Mouse (Mus musculus) MEL (cell line): ENCODE data around the gene Mst1. TPM values are rescaled to one million over a fixed set of nuclear protein-coding genes. Genes with fewer than 3 reads are reported as not detected.

Source experiments
- DNase-seq: peaks from one replicate; pipeline ENCODE4 v3.0.0; 2011; ENCODE audit warnings: low read depth, low spot score
- H3K27ac ChIP-seq: 2 replicates; pipeline ENCODE4 v1.5.1; 2012; ENCODE audit warnings: low read depth, mild to moderate bottlenecking, control low read depth, low read length, moderate library complexity; ENCODE audit not compliant: control insufficient read depth
- H3K27me3 ChIP-seq, 2 experiments: fragments of 150-350 bp in 1 of 2; sonication (generic) in 1 of 2; 2 replicates each; pipeline ENCODE4 v1.6.1; 2012; ENCODE audit warnings: low read length in 2 of 2, mild to moderate bottlenecking in 2 of 2, improper control_type of control experiment in 1 of 2, moderate library complexity in 1 of 2; ENCODE audit not compliant: insufficient read depth in 2 of 2, control insufficient read depth in 1 of 2
- H3K36me3 ChIP-seq, 2 experiments: 2 replicates each; pipeline ENCODE4 v1.6.1; 2012 to 2014; ENCODE audit warnings: low read length in 2 of 2, improper control_type of control experiment in 1 of 2, inconsistent platforms in 1 of 2, mild to moderate bottlenecking in 1 of 2; ENCODE audit not compliant: insufficient read depth in 2 of 2, control insufficient read depth in 1 of 2
- H3K4me1 ChIP-seq, 2 experiments: fragments of 150-350 bp in 1 of 2; sonication (generic) in 1 of 2; 2 replicates each; pipeline ENCODE4 v1.6.1; 2012; ENCODE audit warnings: low read length in 2 of 2, improper control_type of control experiment in 1 of 2, mild to moderate bottlenecking in 1 of 2; ENCODE audit not compliant: insufficient read depth in 2 of 2, control insufficient read depth in 1 of 2
- H3K4me3 ChIP-seq, 2 experiments: fragments of 150-350 bp in 1 of 2; sonication (generic) in 1 of 2; 2 replicates each; pipeline ENCODE4 v1.5.1; 2012; ENCODE audit warnings: low read depth in 2 of 2, low read length in 2 of 2, mild to moderate bottlenecking in 2 of 2, moderate library complexity in 2 of 2, control low read depth in 1 of 2, improper control_type of control experiment in 1 of 2; ENCODE audit not compliant: control insufficient read depth in 1 of 2, insufficient read depth in 1 of 2
- H3K79me2 ChIP-seq: 2 replicates; pipeline ENCODE4 v1.6.1; 2012; ENCODE audit warnings: mild to moderate bottlenecking, low read length, moderate library complexity; ENCODE audit not compliant: control insufficient read depth, poor library complexity, insufficient read depth
- H3K9ac ChIP-seq: 2 replicates; pipeline ENCODE4 v1.6.1; 2012; ENCODE audit warnings: low read depth, mild to moderate bottlenecking, control low read depth, low read length, moderate library complexity; ENCODE audit not compliant: control insufficient read depth, poor library complexity, severe bottlenecking
- H3K9me3 ChIP-seq: fragments of 150-350 bp; sonication (generic); replicated peaks from 2 replicates; pipeline ENCODE4 v1.6.1; 2012; ENCODE audit warnings: mild to moderate bottlenecking, low read length, improper control_type of control experiment, moderate library complexity; ENCODE audit not compliant: insufficient read depth
- BHLHE40 ChIP-seq: IDR thresholded peaks from 2 replicates; pipeline ENCODE4 v1.6.1; 2012; ENCODE audit warnings: low read depth, mild to moderate bottlenecking, inconsistent platforms, low read length, improper control_type of control experiment, borderline replicate concordance
- CHD2 ChIP-seq: IDR thresholded peaks from 2 replicates; pipeline ENCODE4 v1.6.1; 2011; ENCODE audit warnings: low read length, improper control_type of control experiment
- CTCF ChIP-seq, 3 experiments: IDR thresholded peaks in 2 of 3; conservative IDR thresholded peaks in 1 of 3; 2 replicates each; pipeline ENCODE4 v1.5.1; 2011 to 2012; ENCODE audit warnings: low read length in 3 of 3, low read depth in 2 of 3, mild to moderate bottlenecking in 2 of 3, improper control_type of control experiment in 1 of 3, inconsistent platforms in 1 of 3, mixed read lengths in 1 of 3, moderate library complexity in 1 of 3; ENCODE audit not compliant: control insufficient read depth in 1 of 3, insufficient read depth in 1 of 3, poor library complexity in 1 of 3, severe bottlenecking in 1 of 3
- ELF1 ChIP-seq: IDR thresholded peaks from 2 replicates; pipeline ENCODE4 v1.6.1; 2014; ENCODE audit warnings: low read depth, mild to moderate bottlenecking, inconsistent platforms, low read length, improper control_type of control experiment, moderate library complexity
- GABPA ChIP-seq: IDR thresholded peaks from 2 replicates; pipeline ENCODE4 v1.6.1; 2012; ENCODE audit warnings: low read depth, mild to moderate bottlenecking, inconsistent platforms, low read length, improper control_type of control experiment, moderate library complexity
- JUND ChIP-seq: IDR thresholded peaks from 2 replicates; pipeline ENCODE4 v1.6.1; 2011; ENCODE audit warnings: low read depth, mild to moderate bottlenecking, improper control_type of control experiment, low read length
- MAFK ChIP-seq: IDR thresholded peaks from 2 replicates; pipeline ENCODE4 v1.6.1; 2011; ENCODE audit warnings: low read depth, mild to moderate bottlenecking, low read length, improper control_type of control experiment, borderline replicate concordance
- MAX ChIP-seq: IDR thresholded peaks from 2 replicates; pipeline ENCODE4 v1.6.1; 2011; ENCODE audit warnings: low read length, improper control_type of control experiment
- MAZ ChIP-seq: IDR thresholded peaks from 2 replicates; pipeline ENCODE4 v1.6.1; 2012; ENCODE audit warnings: low read depth, mild to moderate bottlenecking, inconsistent platforms, low read length, improper control_type of control experiment
- MEF2A ChIP-seq: IDR thresholded peaks from 2 replicates; pipeline ENCODE4 v1.6.1; 2014; ENCODE audit warnings: low read depth, mild to moderate bottlenecking, inconsistent platforms, low read length, improper control_type of control experiment; ENCODE audit not compliant: poor library complexity, insufficient replicate concordance, severe bottlenecking; ENCODE audit errors: extremely low read depth
- NELFE ChIP-seq: IDR thresholded peaks from 2 replicates; pipeline ENCODE4 v1.6.1; 2011; ENCODE audit warnings: low read depth, low read length, improper control_type of control experiment
- NRF1 ChIP-seq: IDR thresholded peaks from 2 replicates; pipeline ENCODE4 v1.6.1; 2014; ENCODE audit warnings: low read depth, mild to moderate bottlenecking, inconsistent platforms, low read length, improper control_type of control experiment, moderate library complexity; ENCODE audit not compliant: poor library complexity, insufficient read depth, severe bottlenecking
- POLR2AphosphoS2 ChIP-seq: IDR thresholded peaks from 2 replicates; pipeline ENCODE4 v1.6.1; 2011; ENCODE audit warnings: low read length, improper control_type of control experiment
- POLR2AphosphoS5 ChIP-seq: IDR thresholded peaks from 2 replicates; pipeline ENCODE4 v1.6.1; 2012; ENCODE audit warnings: low read depth, borderline replicate concordance, mild to moderate bottlenecking, inconsistent platforms, low read length, moderate library complexity, mixed read lengths
- RAD21 ChIP-seq: IDR thresholded peaks from 2 replicates; pipeline ENCODE4 v1.6.1; 2011; ENCODE audit warnings: mild to moderate bottlenecking, low read depth, low read length, improper control_type of control experiment
- SMC3 ChIP-seq: IDR thresholded peaks from 2 replicates; pipeline ENCODE4 v1.6.1; 2011; ENCODE audit warnings: low read depth, low read length, improper control_type of control experiment
- TAL1 ChIP-seq: IDR thresholded peaks from 2 replicates; pipeline ENCODE4 v1.6.1; 2012; ENCODE audit warnings: mild to moderate bottlenecking, inconsistent platforms, low read length, moderate library complexity, mixed read lengths
- TCF12 ChIP-seq: IDR thresholded peaks from 2 replicates; pipeline ENCODE4 v1.6.1; 2014; ENCODE audit warnings: low read depth, mild to moderate bottlenecking, inconsistent platforms, low read length, improper control_type of control experiment, moderate library complexity
- USF1 ChIP-seq: IDR thresholded peaks from 2 replicates; pipeline ENCODE4 v1.6.1; 2014; ENCODE audit warnings: low read depth, mild to moderate bottlenecking, inconsistent platforms, low read length, improper control_type of control experiment, moderate library complexity
- ZC3H11A ChIP-seq: IDR thresholded peaks from 2 replicates; pipeline ENCODE4 v1.6.1; 2012; ENCODE audit warnings: low read depth, mild to moderate bottlenecking, inconsistent platforms, low read length, improper control_type of control experiment
- ZMIZ1 ChIP-seq: IDR thresholded peaks from 2 replicates; pipeline ENCODE4 v1.6.1; 2012; ENCODE audit warnings: low read depth, mild to moderate bottlenecking, inconsistent platforms, low read length, improper control_type of control experiment, moderate library complexity
- ZNF384 ChIP-seq: IDR thresholded peaks from 2 replicates; pipeline ENCODE4 v1.6.1; 2012; ENCODE audit warnings: low read depth, mild to moderate bottlenecking, inconsistent platforms, low read length, improper control_type of control experiment
- polyA plus RNA-seq, 2 experiments: library from polyadenylated mRNA; stranded (reverse) in 1 of 2; unstranded in 1 of 2; fragments of >175 nt in 1 of 2; fragments of >200 nt in 1 of 2; gene quantifications; 2 replicates each; pipeline versions ENCODE4 v1.2.1 to v1.2.4; 2012; ENCODE audit warnings: low replicate concordance in 2 of 2, low read depth in 1 of 2; ENCODE audit not compliant: insufficient read length in 2 of 2, insufficient read depth in 1 of 2, missing spikeins in 1 of 2
- total RNA-seq: library from RNA; depleted of rRNA; stranded (reverse); fragments of 300-350 nt; gene quantifications from 2 replicates; pipeline ENCODE4 v1.2.3, GENCODE M21; 2012

Mst1 gene
- total and polyA plus RNA-seq, 3 experiments = 1.6 to 10.0 TPM; not detected in 1

DNA sequence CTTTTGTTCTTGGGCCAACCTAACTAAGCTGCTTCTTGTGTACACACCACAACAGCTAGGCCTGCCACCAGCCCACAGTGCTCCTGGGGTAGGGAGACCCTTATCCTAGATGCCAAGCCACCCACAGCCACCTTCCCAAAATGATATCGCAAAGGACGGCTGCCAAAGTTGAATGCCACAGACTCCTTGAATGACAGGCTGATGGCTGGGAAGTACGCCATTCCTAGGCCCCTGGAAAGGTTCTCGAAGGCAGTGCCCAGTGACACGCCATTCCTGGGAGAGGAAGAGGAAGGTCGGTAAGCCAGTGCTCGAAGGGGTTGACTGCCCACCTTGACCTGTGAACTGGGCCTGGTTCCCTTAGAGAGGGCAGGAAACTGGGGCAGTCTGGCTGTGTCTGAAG is 10.7 kb upstream of the Mst1 start:
- Histone ChIP-seq H3K9me3 (no peaks in the 10 kb centered on the region), H3K27me3 (no peaks in the 10 kb centered on the region), H3K4me1 (no peaks in the 10 kb centered on the region), H3K27ac (no peak overlapping the region), H3K79me2 (no peaks in the 10 kb centered on the region), H3K4me3 (no peak overlapping the region), H3K9ac (no peak overlapping the region), H3K36me3 (no peaks in the 10 kb centered on the region; a peak in 1 of 4 replicates)
- no peak for DNase-seq
- TF ChIP-seq USF1 (no peak), ZNF384 (no peak), GABPA (no peak), POLR2AphosphoS5 (no peak), ZC3H11A (no peak), JUND (no peak), MEF2A (no peak), MAFK (no peak), POLR2AphosphoS2 (no peak), NELFE (no peak), BHLHE40 (no peak), TAL1 (no peak), NRF1 (no peak), CTCF (IDR thresholded peaks at IDR 0.05 in 2 of 3, conservative IDR thresholded peaks at IDR 0.05 in 1 of 3; ENCODE audit: control insufficient read depth in 1 of 3, insufficient read depth in 1 of 3, low read depth in 2 of 3, low read length in 3 of 3, poor library complexity in 1 of 3, severe bottlenecking in 1 of 3) (no peak)

DNA sequence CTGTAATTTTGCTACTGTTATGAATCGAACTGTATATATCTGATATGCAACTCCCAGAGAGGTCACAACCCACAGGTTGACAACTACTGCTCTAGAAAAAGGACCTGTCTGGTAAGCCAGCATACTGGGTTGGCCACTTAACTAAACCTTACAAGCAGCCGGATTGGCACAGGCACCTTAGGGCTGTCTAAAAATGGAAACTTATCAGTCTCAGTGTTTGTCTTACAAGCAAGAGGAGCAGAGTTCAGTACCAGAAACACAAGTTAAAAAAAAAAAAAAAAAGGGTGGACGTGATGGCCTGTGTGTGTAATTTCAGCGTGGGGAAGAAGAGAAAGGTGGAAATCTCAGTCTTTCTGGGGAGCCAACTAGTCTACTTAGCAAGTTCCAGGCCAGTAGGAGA is 8.4 kb upstream of the Mst1 start:
- H3K4me3 ChIP-seq = no peak overlapping the region
- no peak overlapping the region for H3K9ac ChIP-seq
- no peaks in the 10 kb centered on the region for H3K27me3 ChIP-seq
- no peaks in the 10 kb centered on the region for H3K79me2 ChIP-seq
- no peak for TF ChIP-seq ZMIZ1
- no peak for TF ChIP-seq MAX
- TF ChIP-seq MAZ = no peak
- no peak for TF ChIP-seq CHD2
- no peak for TF ChIP-seq SMC3
- no peak for TF ChIP-seq ELF1
- TF ChIP-seq GABPA = no peak
- TF ChIP-seq TCF12 = no peak
- TF ChIP-seq RAD21 = no peak
- no peaks in the 10 kb centered on the region; a peak in 1 of 4 replicates for H3K36me3 ChIP-seq
- H3K4me1 ChIP-seq = no peaks in the 10 kb centered on the region
- H3K9me3 ChIP-seq = no peaks in the 10 kb centered on the region
- H3K27ac ChIP-seq = no peak overlapping the region
- no peak for DNase-seq
